Mouse (Mus musculus): ENCODE data around the gene Arhgap17.

Gene Arhgap17

DNA sequence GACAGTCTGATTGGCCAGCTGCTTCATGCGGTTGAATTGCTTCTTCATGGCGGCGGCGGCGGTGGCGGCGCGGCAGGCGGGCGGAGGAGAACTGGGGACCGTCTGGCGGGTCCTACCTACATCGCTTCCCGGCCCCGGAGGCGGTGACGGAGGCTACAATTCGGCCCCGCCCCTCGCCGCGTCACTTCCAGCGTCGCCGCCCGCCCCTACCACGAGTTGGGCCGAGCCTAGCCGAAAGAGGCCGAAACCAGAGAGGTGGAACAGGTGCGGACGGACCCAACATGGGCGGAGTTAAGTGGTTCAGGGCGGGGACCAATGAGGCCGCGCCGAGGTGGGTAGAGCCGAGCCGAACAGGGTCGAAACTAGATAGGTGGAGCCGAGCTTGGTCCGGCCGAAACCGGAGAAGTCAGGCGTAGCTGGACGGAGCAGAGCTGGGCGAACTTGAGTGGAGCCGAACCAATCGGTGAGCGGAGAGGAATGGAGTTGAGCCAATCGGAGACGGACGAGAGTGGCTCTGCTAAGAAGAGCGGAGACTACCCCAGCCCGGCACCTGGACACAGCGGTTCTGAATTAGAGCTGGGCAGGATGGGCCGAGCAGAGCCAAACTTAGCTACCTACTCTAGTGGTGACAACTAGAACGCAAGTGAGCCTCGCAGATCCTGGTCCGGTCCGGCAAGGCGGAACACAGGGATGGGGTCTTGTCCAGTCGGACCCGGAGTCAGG, at the start of gene Arhgap17, which contains the start of gene Lcmt1:
TSS of gene Arhgap17 (minus strand) at position 157 of the 723 bp plus-strand sequence.
TSS of gene Lcmt1 (plus strand) at position 26 of the 723 bp plus-strand sequence.
- DNase-seq, result peak; percentile 97 to 98

DNA sequence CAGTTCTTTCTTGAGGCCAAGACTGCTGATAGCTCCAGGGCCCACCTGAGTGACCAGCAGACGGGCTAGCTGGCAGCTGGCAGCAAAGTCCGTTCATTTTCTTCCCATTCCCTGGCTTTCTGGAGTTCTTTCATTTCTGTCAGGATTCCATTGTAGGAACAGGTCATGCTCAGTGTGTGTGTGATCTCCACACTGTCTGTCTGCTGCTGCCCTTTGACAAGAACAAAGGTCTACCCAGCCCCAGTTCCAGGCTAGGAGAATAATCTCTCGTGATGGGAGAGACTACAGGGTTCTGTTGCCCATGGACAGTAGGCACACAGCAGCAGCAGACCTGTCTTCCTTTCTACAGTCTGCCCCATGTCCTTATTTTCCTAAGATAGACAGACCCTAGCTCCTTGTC, 47.9 kb upstream of the Arhgap17 start:
- DNase-seq, result no peak

DNA sequence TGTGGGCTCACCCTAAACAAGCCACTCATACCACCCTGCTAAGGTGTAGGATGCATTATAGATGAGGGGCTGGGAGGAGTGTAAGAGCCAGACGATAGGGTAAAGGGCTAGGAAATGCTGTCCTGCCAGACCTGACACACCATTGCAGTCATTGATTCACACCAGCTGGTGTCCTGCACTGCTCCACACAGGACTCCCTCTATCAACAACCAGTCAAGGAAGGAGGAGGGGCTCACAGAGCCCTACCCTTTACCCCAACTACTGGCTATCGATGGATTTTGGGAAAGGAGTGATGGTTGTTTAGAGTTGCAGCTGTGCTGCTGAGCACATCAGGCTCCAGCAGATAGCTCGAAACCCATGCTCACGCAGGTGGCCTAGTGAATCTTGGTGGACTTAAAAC, 47.1 kb upstream of the Arhgap17 start:
- DNase-seq, result no peak

DNA sequence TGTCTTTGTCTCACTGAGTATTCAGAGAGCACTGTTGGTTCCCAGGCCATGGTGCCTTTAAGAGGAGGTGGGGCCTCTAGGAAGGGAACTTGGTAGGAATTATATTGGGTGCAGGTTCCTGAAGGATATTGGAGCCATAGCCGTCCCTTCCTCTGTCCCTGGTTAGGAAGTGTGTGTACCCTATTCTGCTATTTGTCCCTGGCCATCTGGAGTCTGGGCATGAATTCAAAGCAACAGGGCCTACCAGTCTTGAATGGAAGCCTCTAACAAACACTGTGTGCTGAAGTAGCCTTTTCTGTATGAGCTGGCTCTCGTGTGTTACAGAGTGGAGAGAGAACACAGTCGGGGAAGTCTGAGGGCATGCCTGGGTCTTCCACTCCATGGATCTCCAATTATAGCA, 42.4 kb upstream of the Arhgap17 start:
- no peak for DNase-seq

DNA sequence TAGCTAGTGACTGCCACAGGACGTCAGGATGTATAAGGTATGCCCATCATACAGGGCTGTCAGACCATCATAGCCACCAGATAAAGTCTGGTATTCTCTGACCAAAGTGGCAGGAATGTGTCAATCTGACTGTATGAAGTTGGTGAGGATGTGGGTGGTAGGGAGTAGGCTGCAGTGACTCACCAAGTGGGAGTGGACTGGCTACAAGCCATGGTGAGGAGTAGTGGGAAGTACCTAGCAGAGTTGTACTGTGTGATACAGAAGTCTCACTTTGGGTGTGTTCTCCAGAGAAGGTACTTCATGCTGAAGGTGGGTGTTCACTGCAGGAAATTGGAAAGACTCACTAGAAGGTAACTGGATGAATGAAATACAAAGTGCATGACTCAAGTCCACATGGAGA, 41.4 kb upstream of the Arhgap17 start:
- DNase-seq, result peak; percentile 71 to 76

DNA sequence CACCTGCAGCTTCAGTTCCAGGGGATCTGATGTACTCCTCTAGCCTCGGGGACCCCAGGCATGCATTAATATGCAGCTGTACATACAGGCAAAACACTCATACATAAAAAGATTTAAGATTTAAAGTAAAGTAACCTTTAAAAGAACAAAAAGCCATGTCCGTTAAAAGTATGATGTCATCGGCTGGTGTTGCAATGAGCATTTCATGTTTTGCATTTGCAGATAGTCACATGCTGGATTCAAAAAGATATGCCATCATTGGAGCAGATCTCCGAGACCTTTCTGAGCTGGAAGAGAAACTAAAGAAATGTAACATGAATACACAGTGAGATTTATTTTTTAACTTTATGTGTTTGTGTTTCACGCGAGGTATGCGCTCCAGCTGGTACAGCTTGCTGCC, 40.8 kb upstream of the Arhgap17 start:
- DNase-seq, result no peak

DNA sequence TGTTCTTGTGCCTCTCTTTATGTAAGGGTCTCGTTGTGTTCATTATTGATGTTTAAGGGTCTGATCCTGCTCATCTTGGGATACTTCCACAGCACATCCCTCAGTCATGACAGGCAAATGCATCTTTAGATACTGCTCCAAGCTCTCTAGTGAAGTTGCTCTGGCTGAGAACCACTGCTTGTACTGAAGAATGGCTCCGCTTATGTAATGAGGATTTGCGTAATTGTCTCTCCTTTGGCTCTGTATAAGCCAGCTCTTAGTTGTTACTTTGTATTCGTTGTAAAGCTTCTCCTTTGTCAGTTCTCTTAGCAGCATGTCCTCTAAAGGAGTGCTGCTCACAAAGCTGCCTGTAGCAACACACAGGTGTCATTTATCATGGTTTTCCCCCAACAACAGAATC, 37.3 kb upstream of the Arhgap17 start:
- no peak for DNase-seq

DNA sequence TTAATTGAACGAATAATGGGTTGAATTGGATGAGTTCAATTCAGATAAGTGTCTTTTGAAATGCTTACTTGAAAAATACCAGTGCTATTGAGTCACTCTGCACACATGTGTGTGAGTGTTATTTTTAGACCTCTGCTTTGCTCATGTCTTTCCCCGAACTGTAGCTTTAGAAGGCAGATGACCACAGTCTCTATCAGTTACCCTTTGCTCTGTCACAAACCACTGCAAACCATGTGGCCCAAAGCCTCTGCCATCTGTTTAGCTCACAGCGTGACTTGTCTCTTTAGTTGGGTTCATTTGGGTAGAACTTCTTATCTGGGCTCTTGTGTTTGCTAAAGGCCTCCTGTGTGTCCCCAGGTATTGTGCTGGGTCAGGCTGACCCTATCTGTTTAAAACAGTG, 35.9 kb upstream of the Arhgap17 start:
- DNase-seq, result no peak

DNA sequence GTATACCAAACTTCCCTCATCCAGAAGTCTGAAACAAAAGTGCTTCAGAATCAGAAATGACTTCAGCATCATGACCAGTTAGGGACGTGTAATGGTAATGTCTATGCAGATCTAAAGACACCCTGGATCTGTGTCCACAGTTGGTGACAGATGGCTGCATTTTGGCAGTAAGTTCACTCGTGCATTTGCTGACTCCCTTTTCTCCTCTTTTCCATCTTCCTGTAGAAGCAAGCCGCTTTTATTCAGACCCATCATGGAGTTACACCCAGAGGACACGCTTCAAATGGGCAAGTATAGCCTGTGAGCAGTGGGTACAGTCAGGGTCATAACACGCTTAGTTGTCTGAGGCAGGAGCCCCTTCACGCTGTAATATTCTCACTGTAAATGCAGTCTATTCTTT, 34.5 kb upstream of the Arhgap17 start:
- DNase-seq, result no peak

DNA sequence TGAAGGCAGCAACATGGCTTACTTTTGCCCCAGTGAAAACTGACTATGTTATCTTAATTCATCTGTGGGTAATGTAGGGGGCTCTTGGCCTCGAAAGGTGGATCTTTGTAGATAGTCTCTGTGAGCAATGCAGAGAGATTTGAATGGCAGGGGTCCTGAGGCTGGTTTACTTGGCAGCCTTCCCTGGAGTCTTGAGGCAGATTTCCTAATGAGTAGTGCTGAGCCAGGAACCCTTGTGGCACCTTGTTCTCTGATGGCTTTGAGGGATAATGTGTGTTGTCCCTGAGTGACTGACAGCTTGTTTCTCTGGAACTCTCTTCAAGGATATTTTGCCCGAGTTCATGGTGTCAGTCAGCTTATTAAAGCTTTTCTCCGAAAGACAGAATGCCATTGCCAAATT, 31.4 kb upstream of the Arhgap17 start:
- no peak for DNase-seq

DNA sequence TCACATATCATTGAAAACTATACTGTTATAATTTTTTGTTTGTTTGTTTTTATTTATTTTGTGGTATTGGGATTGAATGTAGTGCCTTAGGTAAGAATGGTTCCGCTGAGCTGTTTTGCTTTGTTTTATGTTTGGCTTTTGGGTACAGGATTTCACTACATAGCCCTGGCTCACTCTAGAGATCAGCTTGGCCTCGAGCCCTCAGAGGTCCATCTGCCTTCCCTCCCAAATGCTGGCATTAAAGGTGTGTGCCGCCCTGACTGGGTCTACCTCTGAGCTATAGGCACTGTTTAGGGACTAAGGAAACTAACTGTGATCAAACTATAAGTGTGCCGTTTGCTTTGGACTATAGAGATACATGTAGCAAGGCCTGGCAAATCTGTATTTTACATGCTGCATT, 29.6 kb upstream of the Arhgap17 start:
- DNase-seq, result no peak

DNA sequence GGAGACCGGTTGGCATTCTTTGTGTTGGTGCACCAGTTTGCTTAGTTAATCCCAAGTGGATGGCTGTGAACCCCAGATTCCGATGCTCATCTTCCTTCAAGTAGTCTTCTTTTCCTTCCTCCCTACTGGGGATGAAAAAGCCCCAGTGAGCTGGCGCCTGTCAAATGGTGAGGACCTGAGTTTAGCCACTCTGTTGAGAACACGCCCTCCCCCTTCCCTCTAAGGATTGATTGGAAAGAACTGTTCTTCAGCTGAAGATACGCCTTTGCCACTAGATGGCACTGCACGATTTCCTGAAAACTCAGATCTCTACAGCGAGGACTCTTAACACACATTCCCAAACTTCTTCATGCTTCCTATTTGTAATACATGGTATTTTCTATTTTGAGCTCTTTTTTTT, 29.1 kb upstream of the Arhgap17 start:
- peak; percentile 51 to 73 for DNase-seq

DNA sequence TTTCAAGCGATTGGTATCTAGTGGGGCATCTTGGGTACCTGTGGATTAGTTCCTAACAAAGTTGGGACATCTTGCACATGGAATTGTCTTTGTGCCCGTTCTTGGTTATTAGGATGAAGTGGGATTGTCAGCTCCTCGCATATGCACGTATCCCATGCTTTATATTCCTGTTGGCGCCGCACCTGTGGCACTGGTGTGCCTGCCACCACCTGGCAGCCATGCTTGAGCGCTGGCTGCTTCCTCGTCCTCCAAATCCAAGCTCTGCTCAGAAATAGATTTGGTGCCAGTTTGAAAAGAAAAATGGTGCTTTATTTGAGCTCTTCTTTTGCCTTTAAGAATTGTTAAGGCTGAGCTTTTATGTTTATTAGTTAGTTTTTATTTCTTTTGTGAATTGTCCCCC, 28.2 kb upstream of the Arhgap17 start:
- no peak for DNase-seq

DNA sequence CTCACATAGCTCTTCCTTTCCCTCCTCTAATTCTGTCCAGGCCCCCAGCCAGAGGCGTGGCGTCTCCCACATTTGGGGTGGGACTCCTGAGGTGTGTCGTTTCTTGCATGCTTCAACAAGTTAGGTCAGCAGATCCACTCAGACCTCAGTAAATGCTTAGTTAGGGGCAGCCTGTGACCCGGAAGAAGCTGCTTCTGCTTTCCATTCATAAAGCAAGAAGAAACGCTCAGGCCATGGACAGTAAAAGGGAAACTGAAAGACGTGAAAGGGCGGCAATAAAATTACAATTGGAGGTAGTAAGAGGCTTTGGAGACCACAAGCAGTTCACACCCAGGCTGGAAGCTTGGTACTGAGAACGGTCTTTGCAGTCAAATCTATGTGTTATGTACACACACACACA, 27.7 kb upstream of the Arhgap17 start:
- DNase-seq, result no peak

DNA sequence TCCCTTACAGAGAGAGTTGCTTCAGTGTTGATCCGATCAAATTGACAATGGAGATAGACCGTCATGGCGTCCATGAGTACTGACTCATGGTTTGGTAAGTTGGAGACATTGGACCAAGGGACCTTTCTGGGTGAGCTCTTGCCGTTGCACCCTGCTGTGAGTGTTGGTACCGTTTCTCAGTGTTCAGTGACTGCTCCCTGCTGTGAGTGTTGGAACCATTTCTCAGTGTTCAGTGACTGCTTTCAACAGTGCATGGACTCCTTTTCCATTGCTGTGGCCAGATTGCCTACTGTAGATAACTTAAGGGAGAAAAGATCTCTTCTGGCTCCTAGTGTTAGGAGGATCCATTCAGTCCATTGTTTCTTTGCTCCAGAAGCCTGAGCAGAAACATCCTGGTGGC, 27.2 kb upstream of the Arhgap17 start:
- DNase-seq, result no peak

DNA sequence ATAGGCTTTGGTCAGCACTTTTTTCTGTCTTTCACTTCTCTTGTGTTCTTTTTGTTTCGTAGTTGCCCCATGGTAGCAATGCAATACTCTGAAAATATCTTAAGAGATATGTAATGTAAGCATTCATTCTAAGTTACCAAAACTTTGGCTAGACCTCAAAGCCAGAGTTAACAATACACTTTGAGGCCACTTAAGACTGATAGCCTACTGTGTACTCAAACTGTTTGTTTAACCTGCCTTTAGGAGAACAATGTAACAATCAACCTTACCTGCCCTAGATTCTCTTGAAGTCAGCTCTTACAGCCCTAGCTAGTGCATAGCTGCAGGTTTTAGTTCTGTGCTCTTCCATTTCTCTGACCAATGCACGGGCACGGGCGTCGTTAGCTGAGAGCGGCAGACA, 24.6 kb upstream of the Arhgap17 start:
- peak in 1 of 2 experiments; percentile 26 for DNase-seq

DNA sequence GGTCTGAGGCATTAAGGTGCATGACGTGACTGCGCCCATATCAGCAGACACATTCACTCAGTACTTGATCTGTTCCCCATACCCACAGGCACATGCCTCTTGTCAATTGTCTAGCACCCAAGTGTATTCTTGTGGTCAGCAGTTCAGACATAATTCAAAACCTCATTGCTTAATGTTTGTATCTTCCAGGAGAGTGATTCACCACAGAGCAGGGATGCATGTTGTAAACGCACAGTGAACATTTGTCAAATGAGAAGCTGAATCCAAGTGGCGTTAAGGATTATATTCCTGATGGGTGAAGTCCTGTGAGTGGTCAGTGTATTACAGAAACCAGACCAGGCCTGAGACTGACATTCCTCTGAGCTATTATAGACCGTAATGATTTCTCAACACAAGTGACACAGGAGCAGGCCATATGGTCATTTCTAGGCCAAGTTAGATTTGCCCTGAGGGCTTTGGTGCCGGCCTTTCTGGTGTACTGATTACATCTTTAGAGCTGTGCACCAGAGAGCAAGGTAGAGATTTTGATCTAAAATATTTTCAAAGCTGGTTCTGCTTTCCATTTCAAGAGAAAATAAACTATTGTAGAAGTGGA, 20.1 kb upstream of the Arhgap17 start:
- no peak for DNase-seq

DNA sequence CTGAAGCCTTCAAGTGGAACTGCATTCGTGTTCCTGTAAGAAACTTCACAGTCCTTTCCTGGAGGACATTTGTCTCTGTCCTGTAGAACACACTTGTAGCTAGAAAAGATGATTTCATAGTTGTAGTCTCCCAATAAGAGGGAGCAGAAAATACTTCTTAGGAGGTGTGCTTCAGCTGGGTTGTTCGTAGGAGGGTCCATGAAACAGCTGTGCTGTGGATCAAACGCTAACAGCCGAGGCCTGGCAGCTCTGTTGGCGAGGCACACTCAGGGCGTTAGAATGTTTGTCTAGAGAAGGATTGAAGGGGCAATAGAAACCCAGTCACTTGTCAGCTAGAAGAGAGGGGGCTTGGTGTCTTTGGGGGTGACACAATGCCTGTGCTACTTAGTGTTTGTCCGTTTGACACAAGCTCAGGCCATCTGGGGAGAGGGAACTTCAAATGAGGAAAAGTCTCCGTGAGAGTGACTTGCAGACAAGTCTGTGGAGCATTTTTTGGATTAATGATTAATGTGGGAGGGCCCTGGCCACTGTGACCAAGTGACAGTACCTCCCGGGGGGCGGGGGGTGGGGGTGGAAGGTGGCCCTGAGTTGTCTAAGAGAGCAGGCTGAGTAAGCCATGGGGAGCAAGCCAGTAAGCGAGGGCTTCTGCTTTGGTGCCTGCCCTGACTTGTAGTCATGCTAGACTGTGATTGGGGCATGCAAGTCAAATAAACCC, 16.1 kb upstream of the Arhgap17 start:
- peak in 1 of 2 experiments; percentile 38 for DNase-seq

DNA sequence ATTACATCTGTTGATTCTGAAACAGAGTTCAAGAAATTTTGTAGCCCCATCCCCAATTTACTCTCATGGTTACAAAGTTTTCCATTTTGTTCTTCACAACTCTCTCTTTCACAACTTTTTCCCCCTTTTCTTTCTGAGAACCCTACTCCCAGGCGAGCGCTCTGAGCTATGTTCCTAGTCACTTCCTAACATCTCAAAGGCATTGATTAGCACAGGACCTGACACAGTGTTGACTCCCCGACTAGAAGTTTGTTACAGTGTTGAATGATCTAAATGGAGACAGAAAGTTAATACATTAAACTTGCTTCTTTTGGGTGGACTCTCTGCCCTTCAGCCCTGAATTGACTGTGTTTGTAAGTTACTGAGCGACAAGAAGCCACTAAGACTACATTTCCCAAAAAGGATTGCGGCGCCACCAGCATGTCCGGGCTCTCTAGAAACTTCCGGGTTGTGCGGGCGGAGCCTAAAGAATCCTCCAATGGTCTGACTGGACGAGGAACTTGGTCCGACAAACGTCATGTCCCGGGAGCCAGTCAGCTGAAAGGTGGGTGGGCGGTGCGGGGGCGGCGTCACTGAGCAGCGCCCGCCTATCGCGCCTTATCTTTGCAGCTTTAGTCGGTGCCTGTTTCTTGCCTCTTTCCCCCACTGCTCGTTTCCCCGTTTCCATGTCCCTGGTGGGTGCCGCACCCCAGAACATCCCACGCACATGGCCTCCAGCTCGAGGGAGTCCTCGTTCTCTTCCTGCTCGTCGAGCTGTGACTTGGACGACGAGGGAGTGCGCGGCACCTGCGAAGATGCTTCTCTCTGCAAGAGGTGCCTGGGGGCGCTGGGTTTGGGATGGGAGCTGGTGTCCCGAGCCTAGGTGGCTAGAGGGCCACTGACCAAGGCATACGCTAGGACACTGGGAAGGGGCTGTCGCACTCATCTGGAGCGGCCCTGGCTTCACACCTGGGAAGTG, 8.0 kb upstream of the Arhgap17 start:
- DNase-seq, result peak; percentile 97 to 98

DNA sequence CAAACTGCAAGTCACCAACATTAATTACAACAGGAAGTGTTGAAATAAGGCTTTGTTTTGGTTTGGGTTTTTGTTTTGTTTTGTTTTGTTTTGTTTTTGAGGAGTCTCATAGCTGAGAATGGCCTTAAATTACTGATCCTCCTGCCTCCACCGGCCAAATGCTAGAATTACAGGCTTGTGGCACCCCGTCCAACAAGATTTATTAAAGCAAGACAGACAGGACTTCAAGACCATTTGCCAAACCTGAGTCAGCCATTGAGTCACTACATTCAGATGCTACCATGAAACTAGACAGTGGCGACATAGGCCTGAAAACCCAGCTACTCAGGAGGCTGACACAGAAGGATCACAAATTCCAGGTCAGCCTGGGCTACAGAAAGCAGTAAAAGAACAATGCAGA, 1.8 kb upstream of the Arhgap17 start:
- DNase-seq, result no peak

DNA sequence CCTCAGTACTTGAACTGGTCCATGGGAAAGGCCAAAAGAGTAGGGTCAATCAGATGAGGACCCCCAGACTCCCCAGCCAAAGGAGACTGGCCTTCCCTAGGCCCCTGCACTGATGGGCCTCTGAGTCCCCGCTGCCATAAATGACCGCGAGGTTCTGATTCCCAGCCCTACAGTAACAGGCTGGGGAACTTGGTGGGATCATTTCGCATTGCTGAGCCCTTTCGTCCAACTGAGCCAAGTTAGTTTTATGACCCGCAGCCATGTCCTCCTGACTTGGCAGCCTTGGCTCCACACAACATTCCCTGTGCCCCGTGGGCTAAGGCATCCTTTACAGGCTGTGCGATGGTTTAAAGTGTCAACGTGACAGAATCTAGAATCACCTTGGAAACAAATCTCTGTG, 985 bp upstream of the Arhgap17 start:
- DNase-seq, result no peak

DNA sequence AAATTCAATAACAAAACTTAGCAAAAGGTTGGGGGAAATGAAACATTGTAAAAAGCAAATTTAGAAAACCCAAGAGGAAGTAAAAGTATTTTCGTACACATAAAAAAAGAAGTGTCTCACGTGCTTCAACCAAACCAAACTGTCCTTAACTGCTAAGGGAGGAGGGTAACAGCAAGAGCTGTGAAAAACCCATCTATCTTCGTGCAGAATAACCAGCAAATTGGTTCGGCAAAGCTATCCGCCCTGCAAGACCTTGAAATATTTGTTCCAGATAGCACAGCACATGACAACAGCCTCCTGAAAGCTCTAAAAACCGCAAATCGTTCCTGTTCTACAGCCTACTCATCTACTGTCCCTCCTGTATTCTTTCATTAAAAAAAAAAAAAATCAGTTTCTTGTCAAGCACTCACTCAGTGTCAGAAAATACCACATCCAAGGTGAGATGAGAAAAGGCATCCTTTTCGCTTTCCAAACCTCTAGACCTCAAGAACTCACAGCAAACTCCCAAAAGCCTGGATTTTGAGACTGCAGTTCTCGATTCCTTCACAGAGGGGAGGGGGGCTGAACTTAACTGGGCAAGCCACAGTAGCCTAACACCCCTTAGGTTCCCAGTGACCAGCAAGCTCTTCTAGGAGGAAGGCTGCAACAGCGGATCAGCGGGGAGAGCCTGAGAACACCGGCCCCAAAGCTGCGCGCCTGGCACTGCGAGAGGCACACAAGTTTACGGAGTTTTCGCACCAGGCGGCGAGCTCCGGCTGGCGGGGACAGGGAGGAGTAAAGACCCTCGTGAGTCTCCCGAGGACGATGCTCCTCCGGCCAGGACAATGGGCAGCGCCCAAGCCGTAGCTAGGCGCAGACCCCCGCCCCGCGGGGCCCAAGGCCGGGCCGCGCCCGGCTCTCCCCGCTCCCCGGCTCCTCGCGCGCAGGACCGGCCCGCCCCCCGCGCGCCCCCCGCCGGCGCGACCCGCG, 653 bp downstream of the Arhgap17 start:
- peak; percentile 45 to 50 for DNase-seq

All from lung, adult 18-20 months (tissue).